Mouse (Mus musculus): ENCODE measurements around the gene Gm21983.

Gm21983 gene

GRCm38 (mm10) chr7:27180837-27181695 is at the start of gene Gm21983, which contains the start of gene Mia:
Gm21983 (minus strand) TSS chr7:27181086.
Mia (minus strand) TSS chr7:27181157.
- no peak for DNase-seq (ENCODE audit: low read depth, low spot score)

GRCm38 (mm10) chr7:27228865-27229264 is 48.0 kb upstream of the Gm21983 start:
- no peak for DNase-seq (ENCODE audit: low read depth, low spot score)

DNA sequence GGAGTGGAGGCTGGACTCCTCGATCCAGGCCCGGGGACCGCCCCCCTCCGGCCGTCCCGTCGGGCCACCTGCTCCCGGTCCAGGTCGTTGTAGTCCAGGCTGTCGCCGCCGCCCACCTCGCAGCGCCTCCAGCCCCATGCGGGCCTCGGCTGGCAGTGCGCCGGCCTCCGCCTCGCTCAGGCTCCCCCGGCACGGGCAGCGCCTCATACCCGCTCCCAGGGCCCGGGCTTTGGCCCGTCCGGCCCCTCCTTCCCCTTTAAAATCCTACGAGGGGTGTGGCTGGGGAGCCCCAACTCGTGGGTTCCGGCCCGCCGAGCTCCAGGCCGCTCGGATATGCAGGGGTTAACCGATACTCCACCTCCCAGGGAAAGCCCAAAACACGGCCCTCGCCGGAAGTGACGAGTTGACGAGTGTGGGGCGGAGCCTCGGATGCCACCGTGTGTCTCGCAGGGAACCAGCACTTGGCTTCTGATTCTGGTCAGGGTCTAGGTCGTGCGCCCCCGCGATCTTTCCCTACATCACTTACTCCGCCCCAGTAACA is 47.5 kb upstream of the Gm21983 start, which contains the start of gene Itpkc:
Gene Itpkc (minus strand): TSS at position 381 of the 541 bp plus-strand sequence.
- DNase-seq (ENCODE audit: low read depth, low spot score): peak; percentile 93

GRCm38 (mm10) chr7:27227676-27228075 is 46.8 kb upstream of the Gm21983 start:
- DNase-seq (ENCODE audit: low read depth, low spot score): no peak

GRCm38 (mm10) chr7:27227276-27227675 is 46.4 kb upstream of the Gm21983 start:
- DNase-seq (ENCODE audit: low read depth, low spot score): no peak

GRCm38 (mm10) chr7:27224877-27225575 is 44.1 kb upstream of the Gm21983 start:
- DNase-seq (ENCODE audit: low read depth, low spot score): no peak

- no peak for DNase-seq (ENCODE audit: low read depth, low spot score)
Observed at GRCm38 (mm10) chr7:27222538-27222937, 41.7 kb upstream of the Gm21983 start.

GRCm38 (mm10) chr7:27221939-27222338 is 41.1 kb upstream of the Gm21983 start:
- no peak for DNase-seq (ENCODE audit: low read depth, low spot score)

DNA sequence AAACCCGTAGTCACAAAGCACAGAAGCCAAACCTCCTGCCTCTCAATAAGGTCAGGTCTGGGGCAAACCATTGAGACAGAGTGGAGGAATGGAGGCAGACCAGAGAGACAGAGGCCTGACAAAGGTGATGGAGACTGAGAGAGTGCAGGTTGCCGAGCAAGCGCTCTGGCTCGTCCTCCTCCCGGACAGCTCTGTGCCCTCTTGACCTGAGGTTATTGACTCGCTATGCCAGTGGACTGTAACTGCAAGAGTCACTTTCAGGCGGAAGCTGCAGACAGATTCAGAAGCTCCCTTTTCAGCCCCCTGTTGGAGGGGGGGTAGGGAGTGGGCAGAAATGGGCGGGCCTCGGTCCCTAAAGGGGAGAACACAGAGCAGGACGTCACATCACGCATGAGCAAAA is 39.1 kb upstream of the Gm21983 start:
- no peak for DNase-seq (ENCODE audit: low read depth, low spot score)

DNA sequence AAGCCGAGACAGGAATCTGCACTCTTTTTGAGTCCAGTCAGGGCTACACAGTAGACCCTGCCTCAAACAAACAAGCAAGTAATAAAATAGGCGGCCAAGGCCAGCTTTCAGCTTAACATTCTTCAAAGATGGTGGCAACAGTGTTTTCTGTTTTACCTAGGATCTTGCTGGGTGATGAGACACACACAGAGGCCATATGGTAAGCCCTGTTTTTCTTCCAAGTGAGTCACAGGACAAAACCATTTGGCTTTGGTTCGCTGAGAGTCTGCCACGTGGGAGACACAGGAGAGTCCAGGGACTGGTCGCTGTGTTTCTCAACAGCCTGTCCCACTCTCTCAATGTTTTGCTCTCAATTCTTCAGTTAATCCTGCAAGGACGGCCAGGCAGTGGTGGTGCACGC is 37.7 kb upstream of the Gm21983 start:
- no peak for DNase-seq (ENCODE audit: low read depth, low spot score)

GRCm38 (mm10) chr7:27212626-27213025 is 31.7 kb upstream of the Gm21983 start:
- no peak for DNase-seq (ENCODE audit: low read depth, low spot score)

DNA sequence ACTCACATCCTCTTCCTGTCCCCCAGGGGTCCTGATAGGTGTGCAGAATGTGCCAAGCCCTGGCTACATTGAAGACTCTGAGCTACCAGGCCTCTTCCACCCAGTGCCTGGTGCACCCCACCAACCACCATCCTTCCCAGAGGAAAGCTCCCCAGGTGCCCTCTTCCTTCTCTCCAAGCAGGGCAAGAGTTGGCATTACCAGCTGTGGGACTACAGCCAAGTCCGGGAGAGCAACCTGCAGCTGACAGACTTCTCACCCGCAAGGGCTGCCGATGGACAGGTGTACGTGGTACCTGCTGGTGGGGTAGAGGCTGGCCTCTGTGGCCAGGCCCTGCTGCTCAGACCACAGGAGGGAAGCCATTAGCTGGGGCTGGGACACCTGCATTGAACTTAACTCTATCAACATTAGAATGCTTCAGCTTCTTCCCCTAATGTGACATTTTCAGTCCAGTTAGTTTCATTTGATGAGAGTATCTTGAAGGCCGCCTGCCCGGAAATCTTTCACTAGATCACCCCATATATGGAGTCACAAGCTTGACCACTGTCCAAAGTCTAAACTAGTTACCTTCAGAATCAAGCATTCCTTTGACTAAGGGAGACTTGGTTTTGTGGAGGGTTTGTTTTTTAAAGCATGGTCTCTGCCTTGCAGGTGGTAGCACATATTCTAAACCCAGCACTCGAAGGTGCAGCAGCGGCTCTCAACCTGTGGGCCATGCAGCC is 23.0 kb upstream of the Gm21983 start:
- no peak for DNase-seq (ENCODE audit: low read depth, low spot score)

DNA sequence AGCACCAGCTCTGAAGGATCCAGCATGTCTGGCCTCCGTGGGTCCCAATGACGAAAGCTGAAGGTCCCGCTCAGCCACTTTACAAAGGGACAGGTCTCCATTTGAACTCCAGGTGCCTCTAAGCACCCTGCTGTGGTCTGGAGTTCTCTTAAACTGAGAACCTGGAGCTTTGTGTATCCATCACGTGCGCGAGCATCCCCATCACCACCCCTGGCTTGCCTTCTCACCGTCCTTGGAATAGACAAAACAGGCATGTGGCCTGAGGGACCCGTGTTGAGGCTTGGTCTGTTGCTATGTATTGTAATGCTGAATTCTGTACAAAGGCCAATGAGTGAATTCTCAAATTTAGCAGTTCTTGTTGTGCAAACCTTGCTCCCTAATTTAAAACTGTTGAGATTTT is 17.9 kb upstream of the Gm21983 start:
- no peak for DNase-seq (ENCODE audit: low read depth, low spot score)

- no peak for DNase-seq (ENCODE audit: low read depth, low spot score)
Observed at GRCm38 (mm10) chr7:27198355-27198754, 17.5 kb upstream of the Gm21983 start.

DNA sequence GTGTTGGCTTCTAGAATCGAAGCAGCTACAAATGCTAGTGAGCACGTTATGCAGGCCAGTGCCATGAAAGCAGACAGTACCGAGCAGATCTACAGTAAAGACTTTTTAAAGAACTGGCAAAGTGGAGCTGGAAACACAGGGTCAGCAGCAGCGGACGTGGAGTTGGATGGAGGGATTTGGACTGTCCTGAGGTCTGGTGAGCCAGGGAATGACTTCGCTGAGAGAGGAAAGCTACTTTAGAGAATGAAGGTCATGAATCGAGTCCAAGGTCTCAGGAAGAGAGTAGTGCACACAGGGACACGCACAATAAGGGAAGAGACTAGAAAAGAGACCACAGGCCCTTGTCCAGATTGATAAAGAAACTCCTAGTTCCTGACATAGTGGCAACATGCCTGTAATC is 16.7 kb upstream of the Gm21983 start:
- DNase-seq (ENCODE audit: low read depth, low spot score): no peak

- no peak for DNase-seq (ENCODE audit: low read depth, low spot score)
Observed at GRCm38 (mm10) chr7:27197136-27197535, 16.2 kb upstream of the Gm21983 start.

DNA sequence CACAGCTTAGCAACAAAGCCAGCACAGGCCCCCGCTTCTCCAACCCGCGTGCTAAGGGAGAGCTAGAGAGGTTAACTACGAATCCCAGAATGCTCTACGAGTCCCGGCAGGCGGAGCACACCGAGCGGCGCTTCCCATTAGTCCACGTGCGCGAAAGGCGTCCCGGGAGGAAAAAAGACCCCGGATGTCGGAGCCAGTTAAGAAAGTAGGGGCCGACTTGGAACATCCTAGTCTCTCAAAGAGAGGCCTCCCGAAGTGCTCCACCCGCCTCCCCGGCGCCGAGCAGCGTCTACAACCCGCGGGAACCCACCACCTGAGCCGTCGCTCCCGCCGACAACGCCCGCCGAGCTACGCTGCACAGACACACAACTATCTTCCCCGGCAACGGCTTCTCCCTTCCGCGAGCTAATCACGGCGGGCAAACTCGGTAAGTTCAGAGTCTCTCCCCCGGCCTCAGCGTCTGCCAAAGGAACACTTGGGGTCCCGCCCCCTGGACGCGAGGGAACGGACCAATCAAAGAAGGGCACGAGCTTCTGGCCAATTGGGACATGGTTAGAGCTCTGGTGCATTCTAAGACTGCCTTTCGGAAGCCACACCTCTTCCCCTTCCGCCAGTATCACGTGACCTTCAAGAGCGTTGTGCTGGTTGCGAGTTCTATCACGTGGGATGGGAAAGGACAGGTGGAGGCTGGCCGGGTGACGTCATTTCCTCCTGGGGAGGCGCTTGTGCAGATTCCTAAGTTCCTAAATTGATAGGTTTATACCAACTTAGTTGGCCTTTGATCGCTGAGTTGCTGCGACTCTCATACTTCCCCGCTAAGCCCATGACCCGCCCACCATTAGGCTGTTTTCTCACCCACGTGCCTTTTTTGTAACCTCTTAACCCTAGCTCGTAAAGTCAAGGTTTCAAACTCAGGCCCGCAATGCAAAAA is 15.1 kb upstream of the Gm21983 start, which contains the start of the genes BC024978 and Snrpa:
Gene BC024978 (plus strand): TSS at position 101 of the 931 bp plus-strand sequence.
Gene Snrpa (minus strand): TSS at position 591 of the 931 bp plus-strand sequence.
- peak; percentile 97 for DNase-seq (ENCODE audit: low read depth, low spot score)

GRCm38 (mm10) chr7:27193731-27194130 is 12.8 kb upstream of the Gm21983 start:
- DNase-seq (ENCODE audit: low read depth, low spot score): no peak

DNA sequence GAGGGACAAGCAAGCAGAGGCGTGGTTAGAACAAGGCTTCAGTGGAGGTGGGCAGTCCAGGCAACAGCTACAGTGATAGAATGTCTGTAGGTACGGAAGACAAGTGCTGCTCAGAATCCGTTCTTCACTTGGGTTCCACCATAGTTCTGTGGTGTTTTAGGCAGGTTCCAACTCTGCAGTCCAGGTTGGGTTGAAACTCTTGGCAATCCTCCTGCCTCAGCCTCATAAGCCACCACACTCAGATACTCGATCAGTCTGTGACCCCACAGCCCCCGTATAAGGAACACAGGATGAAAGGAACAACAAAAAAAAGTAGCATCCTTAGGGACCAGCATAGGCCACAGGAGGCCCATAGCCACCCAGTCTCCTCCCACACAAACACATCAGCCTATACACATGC is 11.5 kb upstream of the Gm21983 start:
- DNase-seq (ENCODE audit: low read depth, low spot score): no peak

DNA sequence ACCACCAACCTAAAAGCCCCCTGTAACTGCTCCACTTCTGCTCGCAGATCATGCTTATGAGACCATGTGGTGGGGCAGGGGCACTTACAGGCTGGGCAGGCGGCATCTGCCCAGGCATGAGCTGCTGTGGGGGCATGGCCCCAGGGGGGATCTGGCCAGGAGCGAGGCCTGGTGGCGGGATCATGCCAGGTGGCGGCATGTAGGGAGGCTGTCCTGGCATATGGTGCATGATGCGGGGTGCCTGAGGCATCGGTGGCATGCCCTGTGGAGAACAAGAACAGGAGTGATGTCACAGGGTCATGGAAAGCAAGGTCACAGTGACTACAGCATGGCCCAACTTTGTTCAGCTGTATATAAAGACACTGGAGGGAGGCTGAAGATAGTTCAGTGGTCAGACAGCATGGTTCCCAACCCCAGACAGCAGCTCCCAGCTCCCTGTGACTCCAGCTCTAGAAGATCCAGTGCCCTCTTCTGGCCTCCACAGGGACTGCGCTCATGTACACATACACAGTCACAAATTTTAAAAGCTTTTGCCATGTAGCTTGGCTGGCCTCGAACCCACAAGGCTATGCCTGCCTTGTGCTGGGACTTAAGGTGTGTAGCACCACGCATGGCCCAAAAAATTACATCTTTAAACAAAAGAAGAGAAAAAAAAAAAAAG is 8.5 kb upstream of the Gm21983 start:
- DNase-seq (ENCODE audit: low read depth, low spot score): no peak
